Mouse (Mus musculus) CD4-positive helper T cell, adult 2 months (primary cell): ENCODE measurements around the gene Maip1.
A peak's percentile ranks its signal among the peaks of the same experiment; 100 is the strongest.

Experiments
- DNase-seq: peaks from one replicate; pipeline ENCODE4 v3.0.0-alpha.2; 2012; ENCODE audit warnings: low read depth, missing footprints, low spot score

Gene Maip1

GRCm38 (mm10) chr1:57428368-57429308 lies 22.5 kb downstream of the Maip1 start:
- DNase-seq: peak; percentile 63

- DNase-seq: no peak
Measured at GRCm38 (mm10) chr1:57429786-57430483, 23.8 kb downstream of the Maip1 start.

GRCm38 (mm10) chr1:57433141-57433540 lies 27.0 kb downstream of the Maip1 start:
- no peak for DNase-seq

GRCm38 (mm10) chr1:57436408-57436807 lies 30.3 kb downstream of the Maip1 start:
- peak; percentile 62 for DNase-seq

GRCm38 (mm10) chr1:57436954-57437353 lies 30.8 kb downstream of the Maip1 start:
- no peak for DNase-seq

- no peak for DNase-seq
Measured at GRCm38 (mm10) chr1:57439026-57439425, 32.9 kb downstream of the Maip1 start.

DNA sequence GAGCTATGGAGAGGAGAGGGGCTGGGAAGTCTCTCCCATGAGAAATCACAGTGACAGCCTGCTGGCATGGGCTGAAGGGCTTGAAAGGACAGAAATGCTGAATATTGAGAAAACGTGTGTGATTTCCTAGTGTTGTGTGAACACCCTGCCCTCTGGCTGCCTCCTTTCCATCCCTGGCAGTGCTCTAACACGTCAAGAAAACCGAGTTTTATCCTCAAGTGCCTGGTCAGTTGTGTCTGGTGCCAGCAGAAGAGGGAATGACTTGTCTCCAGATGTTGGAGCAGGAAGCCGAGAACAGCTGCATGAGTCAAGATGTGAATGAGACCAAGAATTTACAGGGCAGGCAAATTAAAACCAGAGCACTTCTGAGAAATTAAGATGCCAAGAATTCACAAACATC lies 34.6 kb downstream of the Maip1 start:
- DNase-seq: no peak

GRCm38 (mm10) chr1:57445679-57446078 lies 39.6 kb downstream of the Maip1 start:
- DNase-seq: no peak

GRCm38 (mm10) chr1:57450241-57450640 lies 44.1 kb downstream of the Maip1 start:
- DNase-seq: no peak

GRCm38 (mm10) chr1:57460305-57460940 lies 54.3 kb downstream of the Maip1 start:
- no peak for DNase-seq
